Mouse (Mus musculus) cerebellum, postnatal 14 days (tissue): ENCODE results near the gene Olfr178.

Experiments
- DNase-seq, 2 experiments: peaks; one replicate each; pipeline ENCODE4 v3.0.0; 2021; ENCODE audit warnings: mixed read lengths in 2 of 2

Gene Olfr178

GRCm38 (mm10) chr16:58891963-58892362, at the start of gene Olfr178:
Gene Olfr178, minus strand, starts transcription at chr16:58892063.
- no peak for DNase-seq

GRCm38 (mm10) chr16:58929292-58929691, 37.4 kb upstream of the Olfr178 start, which contains the start of gene Olfr180:
Gene Olfr180, minus strand, starts transcription at chr16:58929392.
- DNase-seq: no peak

- DNase-seq: no peak
Observed at GRCm38 (mm10) chr16:58928655-58929054, 36.8 kb upstream of the Olfr178 start, which contains the start of gene Olfr181. Gene Olfr181, minus strand, starts transcription at chr16:58928755.

GRCm38 (mm10) chr16:58884416-58884815, 7.4 kb downstream of the Olfr178 start:
- DNase-seq: no peak

- no peak for DNase-seq
Observed at GRCm38 (mm10) chr16:58874668-58875067, 17.2 kb downstream of the Olfr178 start, which contains the start of gene Olfr177. Gene Olfr177, minus strand, starts transcription at chr16:58874768.

GRCm38 (mm10) chr16:58861479-58861878, 30.4 kb downstream of the Olfr178 start:
- no peak for DNase-seq

GRCm38 (mm10) chr16:58860032-58860737, 31.7 kb downstream of the Olfr178 start:
- no peak for DNase-seq
